Comparison of ENCODE assay signal across 7 mouse cellular contexts in genomic region chr14:23796878-23797277, GRCm38 (mm10).
"Had no signal": no experiment of that assay in that cellular context is flagged by ENCODE, and none has a peak within 500 bp of the region (broad histone marks: within the 10 kb centered on the region; RNA-seq: fewer than 3 reads in every experiment).

No protein-coding gene starts in this region.

- DNase-seq: kidney, adult 18-20 months; kidney, postnatal 10 days; kidney, postnatal 4 days; lung, adult 18-20 months; lung, postnatal 36 days; thymus, adult 2 months; thymus, postnatal 25 days had no signal
